Mouse (Mus musculus): ENCODE data around the gene Zfp507.

- TF ChIP-seq E2F4 (IDR thresholded peaks at IDR 0.05; ENCODE audit: insufficient read depth), result no peak
- no peak for TF ChIP-seq USF1 (IDR thresholded peaks at IDR 0.05; ENCODE audit: low read depth)
- no peak for TF ChIP-seq TCF12 (IDR thresholded peaks at IDR 0.05; ENCODE audit: insufficient read depth, poor library complexity, severe bottlenecking)
- no peak for TF ChIP-seq POLR2A (IDR thresholded peaks at IDR 0.05; ENCODE audit: insufficient read length, low read depth)
- TF ChIP-seq MYOG (IDR thresholded peaks at IDR 0.05; ENCODE audit: control insufficient read depth in 1 of 3, insufficient read depth in 1 of 3, insufficient read length in 2 of 3, low read depth in 2 of 3), result no peak
- TF ChIP-seq MYOD1 (IDR thresholded peaks at IDR 0.05; ENCODE audit: control insufficient read depth in 1 of 3, insufficient read length in 2 of 3, low read depth in 2 of 3), result no peak
These were observed 32.7 kb downstream of the Zfp507 start for GRCm38 (mm10) chr7:35770122-35770521.

Measured in myocyte (in vitro differentiated cells).